Mouse (Mus musculus): ENCODE data around the gene Krt24.

DNA sequence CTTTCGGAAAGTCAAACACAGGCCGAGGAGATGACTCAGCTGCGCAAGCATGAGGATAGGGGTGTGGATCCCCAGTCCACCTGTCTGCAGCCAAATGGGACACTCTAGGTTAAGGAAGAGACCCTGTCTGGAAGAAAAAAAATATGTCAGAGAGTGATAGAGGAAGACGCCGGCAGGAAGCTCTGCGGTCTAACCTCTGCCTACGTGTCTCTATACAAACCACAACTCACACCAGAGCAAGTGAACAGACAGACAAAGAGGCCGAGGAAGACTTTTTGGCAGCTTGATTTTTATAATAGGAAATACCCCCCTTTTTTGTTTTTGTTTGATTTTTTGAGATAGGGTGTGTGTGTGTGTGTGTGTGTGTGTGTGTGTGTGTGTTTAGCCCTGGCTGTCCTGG, 29.7 kb downstream of the Krt24 start:
- no peak for TF ChIP-seq CTCF (IDR thresholded peaks at IDR 0.05; ENCODE audit: borderline replicate concordance, insufficient read depth, low read depth, low read length)
- TF ChIP-seq POLR2A (IDR thresholded peaks at IDR 0.05; ENCODE audit: borderline replicate concordance, insufficient read depth, low read length) = no peak

All from cerebellum, adult 2 months (tissue).